Mouse (Mus musculus) mouse trophoblast stem cell (cell line): ENCODE measurements around the gene Gm11939.
"Not testable (repeated sequence)": the region's sequence is repeated elsewhere in the genome, so short reads cannot be mapped to it uniquely, and the experiment has no call there.

Experiments
- in situ Hi-C, 2 experiments: fragments of 300-500 bp; cut with MseI, MboI; formaldehyde crosslinking; loops; 2 replicates in 1 of 2; 3 replicates in 1 of 2; pipeline ENCODE4 v1.15.1; 2025

Gm11939 gene

DNA sequence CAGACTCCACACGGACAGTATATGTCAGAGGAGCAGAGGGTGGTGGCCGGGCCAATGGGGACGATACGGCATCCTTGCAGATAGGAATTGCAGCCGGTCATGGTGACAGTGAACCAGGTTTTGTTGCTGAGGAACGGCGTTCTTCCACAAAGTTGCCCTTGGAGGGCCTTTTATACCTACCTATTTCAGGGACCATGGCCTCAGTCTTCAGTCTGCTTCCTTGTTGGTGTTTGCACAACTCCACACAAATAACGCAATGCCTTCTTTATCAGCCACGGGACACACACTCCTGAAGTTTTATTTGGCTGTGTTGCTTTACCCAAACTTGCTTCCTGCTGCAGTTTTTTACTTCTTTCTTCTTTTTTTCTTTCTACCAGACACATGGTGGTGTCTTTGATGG is at the start of gene Gm11939:
Gm11939 (minus strand) TSS at position 101 of the 400 bp plus-strand sequence.
- in situ Hi-C loops = no loop called here

- in situ Hi-C loops = not testable (repeated sequence)
These were observed 43.9 kb upstream of the Gm11939 start, which contains the start of gene Gm11938 for GRCm38 (mm10) chr11:99603208-99603607. Gene Gm11938 (minus strand): TSS chr11:99603308.

- in situ Hi-C loops = not testable (repeated sequence)
These were observed 38.5 kb upstream of the Gm11939 start, which contains the start of gene Krtap9-3 for GRCm38 (mm10) chr11:99597742-99598141. Gene Krtap9-3 (minus strand): TSS chr11:99598105.

- in situ Hi-C loops = no loop called here
These were observed 31.7 kb upstream of the Gm11939 start, which contains the start of gene Krtap1-3 for GRCm38 (mm10) chr11:99590981-99591380. Gene Krtap1-3 (minus strand): TSS chr11:99591339.

DNA sequence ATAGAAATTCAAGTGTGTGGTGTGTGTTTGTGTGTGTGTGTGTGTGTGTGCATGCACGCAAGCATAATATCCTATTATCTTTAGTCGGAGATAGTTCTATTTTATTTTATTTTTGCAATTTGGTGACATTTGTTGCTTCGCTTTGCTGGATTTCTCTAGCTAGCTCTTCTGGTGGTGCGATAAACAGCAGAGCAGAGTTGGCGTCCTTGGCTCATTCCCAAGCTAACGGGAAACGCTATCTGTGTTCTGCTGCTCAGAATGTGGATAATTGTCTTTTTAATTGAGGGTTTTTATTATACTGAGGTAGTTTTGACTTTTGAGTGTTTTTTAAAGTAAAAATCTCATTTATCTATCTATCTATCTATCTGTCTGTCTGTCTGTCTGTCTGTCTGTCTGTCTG is 25.8 kb upstream of the Gm11939 start:
- in situ Hi-C loops = no loop called here

DNA sequence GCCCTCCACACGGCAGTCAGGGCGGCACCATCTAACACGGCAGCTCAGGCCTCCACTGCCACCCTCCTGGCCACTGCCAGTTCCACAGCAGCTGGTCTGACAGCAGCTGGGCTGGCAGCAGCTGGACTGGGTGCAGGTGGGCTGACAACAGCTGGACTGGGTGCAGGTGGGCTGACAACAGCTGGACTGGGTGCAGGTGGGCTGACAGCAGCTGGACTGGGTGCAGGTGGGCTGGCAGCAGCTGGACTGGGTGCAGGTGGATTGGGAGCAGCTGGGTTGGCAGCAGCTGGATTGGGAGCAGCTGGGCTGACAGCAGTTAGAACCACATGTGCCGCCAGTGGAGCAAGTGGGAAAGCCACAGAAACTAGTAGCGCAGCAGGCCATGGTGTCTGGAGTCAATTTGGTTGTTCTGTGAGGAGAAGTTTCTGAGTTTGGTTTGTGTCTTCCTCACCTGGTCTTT is 24.0 kb upstream of the Gm11939 start, which contains the start of gene Krtap1-4:
Krtap1-4 (minus strand) TSS at position 410 of the 460 bp plus-strand sequence.
- in situ Hi-C loops = no loop called here

- in situ Hi-C loops = no loop called here
These were observed 22.3 kb upstream of the Gm11939 start for GRCm38 (mm10) chr11:99581564-99581963.

DNA sequence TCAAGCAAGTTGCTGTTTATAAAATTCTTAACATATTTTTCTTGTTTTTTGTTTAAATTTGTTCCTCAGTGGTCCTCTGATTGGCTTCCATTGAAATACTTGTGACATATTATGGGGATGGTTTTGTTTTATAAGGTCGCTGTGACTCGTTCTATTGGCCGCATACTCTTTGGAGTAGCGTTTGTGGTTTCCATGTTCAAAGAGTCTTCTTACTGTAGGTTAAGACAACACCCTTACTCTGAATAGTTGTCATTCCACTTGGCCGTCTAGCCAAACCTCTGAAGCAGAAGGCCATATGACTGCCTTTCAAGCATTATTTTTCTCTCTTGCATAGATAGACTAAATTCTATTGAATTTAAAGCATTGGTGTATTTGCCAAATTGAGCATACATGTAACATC is 21.8 kb upstream of the Gm11939 start:
- in situ Hi-C loops = no loop called here

DNA sequence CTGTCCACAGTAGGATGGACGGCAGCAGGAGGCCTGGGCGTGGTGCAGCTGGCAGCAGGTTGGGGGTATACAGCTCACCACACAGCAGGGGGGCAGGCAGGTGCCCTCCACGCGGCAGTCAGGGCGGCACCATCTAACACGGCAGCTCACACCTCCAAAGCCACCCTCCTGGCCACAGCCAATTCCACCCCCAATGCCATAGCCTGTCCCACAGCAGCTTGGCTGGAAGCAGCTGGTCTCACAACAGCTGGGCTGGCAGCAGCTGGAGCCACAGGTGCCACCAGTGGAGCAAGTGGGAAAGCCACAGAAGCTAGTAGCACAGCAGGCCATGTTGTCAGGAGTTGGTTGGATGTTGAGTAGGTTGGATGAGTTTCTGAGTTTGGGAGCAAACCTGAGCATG is 21.4 kb upstream of the Gm11939 start, which contains the start of gene Krtap1-5:
Krtap1-5 (minus strand) TSS at position 381 of the 400 bp plus-strand sequence.
- in situ Hi-C loops = no loop called here

- in situ Hi-C loops = loop anchor here in 1 of 2 experiments (10.0 kb wide), 1 partner anchor 109 kb away; no protein-coding TSS in a partner anchor
These were observed 14.8 kb upstream of the Gm11939 start for GRCm38 (mm10) chr11:99574106-99574505.

- in situ Hi-C loops = loop anchor here in 1 of 2 experiments (10.0 kb wide), 1 partner anchor 108 kb away; no protein-coding TSS in a partner anchor
These were observed 13.9 kb upstream of the Gm11939 start for GRCm38 (mm10) chr11:99573164-99573563.

DNA sequence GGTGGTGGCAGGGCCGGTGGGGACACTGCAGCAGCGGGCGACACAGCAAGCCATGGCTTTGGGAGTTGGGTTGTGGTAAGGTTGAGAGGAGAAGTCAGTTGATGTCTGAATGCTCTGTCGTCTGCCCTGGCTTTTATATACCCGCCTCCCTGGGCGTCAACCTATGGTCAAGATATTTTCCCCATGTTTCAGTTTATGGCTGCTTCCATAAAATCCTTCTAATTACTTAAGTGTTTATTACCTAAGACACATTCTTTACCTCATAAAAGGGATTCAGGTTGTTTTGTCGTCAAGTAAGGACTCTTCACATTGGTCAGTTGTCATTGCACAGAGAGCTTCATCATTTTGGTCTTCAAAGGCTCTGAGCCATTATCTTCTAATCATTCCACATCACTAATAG is 7.3 kb upstream of the Gm11939 start, which contains the start of gene Krtap3-1:
Krtap3-1 (minus strand) TSS at position 101 of the 400 bp plus-strand sequence.
- in situ Hi-C loops = no loop called here

- in situ Hi-C loops = no loop called here
These were observed 3.3 kb upstream of the Gm11939 start for GRCm38 (mm10) chr11:99562580-99562979.

- in situ Hi-C loops = no loop called here
These were observed 1.1 kb downstream of the Gm11939 start for GRCm38 (mm10) chr11:99557976-99558745.

- in situ Hi-C loops = no loop called here
These were observed 2.5 kb downstream of the Gm11939 start, which contains the start of gene Krtap3-2 for GRCm38 (mm10) chr11:99556753-99557152. Gene Krtap3-2 (minus strand): TSS chr11:99556853.

DNA sequence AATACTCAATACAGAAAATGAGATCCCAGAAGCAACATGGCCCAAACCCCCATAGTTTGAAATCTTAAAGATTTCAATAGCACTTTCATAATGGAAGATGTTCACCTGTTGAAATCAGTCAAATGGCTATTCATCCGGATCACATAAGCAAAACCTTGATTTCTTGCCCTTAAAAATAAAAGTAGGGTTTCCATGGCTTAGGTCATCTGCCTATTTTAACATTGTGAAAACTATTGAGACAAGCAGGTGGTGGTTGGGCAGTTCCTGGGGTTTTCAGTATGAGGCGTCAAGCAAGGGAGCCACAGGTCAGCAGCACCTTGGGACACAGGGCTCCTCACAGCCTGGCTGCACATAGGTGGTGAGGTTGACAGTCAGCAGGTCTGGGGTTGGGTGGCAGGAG is 3.1 kb downstream of the Gm11939 start:
- in situ Hi-C loops = no loop called here

- in situ Hi-C loops = no loop called here
These were observed 8.5 kb downstream of the Gm11939 start, which contains the start of gene Krtap3-3 for GRCm38 (mm10) chr11:99550765-99551164. Gene Krtap3-3 (minus strand): TSS chr11:99550865.

DNA sequence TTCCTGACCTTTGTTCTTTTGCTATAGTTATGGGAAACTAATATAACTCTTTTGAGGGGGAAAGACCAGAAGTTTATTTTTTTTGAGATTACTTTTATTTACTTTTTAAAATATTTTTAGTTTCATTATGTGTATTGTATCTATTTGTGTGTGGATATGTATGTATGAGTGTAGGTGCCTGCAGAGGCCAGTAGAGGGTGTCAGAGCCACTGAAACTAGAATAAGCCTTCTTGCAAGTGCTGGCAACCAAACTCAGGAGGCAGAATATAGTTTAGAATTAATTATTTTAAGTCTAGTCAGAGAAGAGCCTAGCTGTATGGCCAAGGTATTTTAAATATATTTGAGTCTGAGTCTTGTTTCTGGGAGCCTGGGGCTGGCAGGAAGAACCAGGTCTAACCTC is 11.4 kb downstream of the Gm11939 start:
- in situ Hi-C loops = no loop called here

DNA sequence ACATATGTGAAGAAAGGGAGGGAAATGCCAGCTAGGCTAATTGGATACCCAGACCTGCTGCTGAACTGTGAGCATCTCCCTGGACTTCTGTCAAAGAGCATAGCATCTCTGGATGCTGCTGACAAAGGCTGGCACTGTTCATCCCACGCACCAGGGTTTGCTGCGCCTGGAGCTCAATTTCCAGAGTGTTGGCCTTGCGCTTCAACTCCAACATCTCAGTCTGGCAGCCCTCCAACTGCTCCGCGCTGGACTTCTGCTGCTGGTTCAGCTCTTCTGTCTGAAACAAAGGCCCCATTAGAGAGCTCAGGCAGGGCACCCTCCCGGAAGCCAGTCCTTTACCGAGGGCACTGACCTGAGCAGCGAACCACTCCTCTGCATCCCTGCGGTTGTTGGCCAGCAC is 19.5 kb downstream of the Gm11939 start:
- in situ Hi-C loops = no loop called here

DNA sequence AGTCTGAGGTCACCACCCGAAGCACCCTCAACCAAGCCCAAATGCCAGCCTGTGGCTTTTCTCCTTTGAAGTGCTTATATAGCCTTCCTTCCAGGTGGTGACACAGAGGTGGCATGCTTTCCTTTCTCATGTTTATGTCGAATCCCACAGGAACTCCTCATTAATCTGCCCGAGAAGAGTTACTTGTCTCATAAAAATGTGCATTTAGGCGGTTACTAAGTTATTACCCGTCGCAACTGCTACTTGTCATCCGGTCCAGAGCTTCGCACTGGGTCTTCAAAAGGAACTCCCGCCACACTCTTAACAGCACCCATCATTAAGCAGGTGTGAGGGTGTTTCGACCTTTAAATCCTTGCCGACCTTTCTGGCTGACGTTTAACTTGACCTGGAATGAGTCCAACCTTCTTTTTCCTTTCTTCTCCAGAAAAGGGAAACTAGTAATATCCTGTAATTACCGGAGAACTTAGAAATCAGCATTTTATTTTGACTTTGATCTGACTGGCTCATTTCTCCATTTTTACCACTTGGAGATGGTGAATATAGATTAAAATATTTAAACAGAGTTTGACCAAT is 37.9 kb downstream of the Gm11939 start, which contains the start of gene Krt39:
Krt39 (minus strand) TSS at position 51 of the 573 bp plus-strand sequence.
- in situ Hi-C loops = no loop called here

DNA sequence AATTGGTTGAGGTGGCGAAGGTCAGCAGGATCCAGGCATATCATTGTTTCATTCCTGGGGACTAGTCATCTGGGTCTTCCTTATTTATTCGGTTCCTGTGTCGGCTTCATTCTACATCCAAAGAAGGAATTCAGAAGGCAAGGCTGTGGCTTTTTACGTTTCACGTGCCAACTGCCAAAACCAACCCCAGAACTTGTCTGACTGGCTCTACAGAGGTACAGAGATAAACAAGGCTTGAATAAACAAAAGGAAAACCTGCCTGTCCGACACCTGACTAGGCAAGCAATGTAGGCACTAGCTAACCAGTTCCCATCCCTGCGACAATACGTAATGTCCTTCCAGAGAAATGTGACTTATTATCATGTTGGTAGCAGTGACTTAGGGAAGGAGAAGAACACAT is 45.2 kb downstream of the Gm11939 start:
- in situ Hi-C loops = no loop called here
